Mouse (Mus musculus) erythroblast, embryonic 14.5 days (primary cell): ENCODE measurements around the gene Olfr1450.

Experiments
- GATA1 ChIP-seq: IDR thresholded peaks from 2 replicates; pipeline ENCODE4 v1.6.1; 2012; ENCODE audit warnings: low read length, inconsistent platforms, mixed read lengths
- TAL1 ChIP-seq: IDR thresholded peaks from 3 replicates; pipeline ENCODE4 v1.6.1; 2012; ENCODE audit warnings: low read length, inconsistent platforms, mixed read lengths

DNA sequence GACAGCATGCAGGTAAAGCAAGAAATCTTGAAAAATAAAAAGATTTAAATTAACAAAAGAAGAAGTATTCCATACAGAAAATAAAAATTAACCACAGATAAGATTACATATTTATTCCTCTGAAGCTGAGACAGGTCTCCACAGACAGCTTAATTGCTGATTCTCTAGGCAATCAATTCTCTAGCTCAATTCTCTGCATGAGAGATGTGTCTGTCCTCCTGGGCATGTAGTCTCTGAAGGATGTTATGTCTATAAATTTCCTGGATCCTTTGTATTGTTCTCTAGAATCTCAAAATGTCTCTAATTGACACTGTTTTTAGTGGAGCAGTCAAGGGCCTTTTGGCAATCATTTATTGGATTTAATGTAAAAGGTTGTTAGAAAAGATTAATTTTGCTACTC lies 19.5 kb upstream of the Olfr1450 start, which contains the start of gene Olfr1449:
- TF ChIP-seq GATA1: no peak
- no peak for TF ChIP-seq TAL1
